Mouse (Mus musculus): ENCODE measurements around the gene Pdgfa. TPM values are rescaled to one million over a fixed set of nuclear protein-coding genes. Genes with fewer than 3 reads are reported as not detected.

Gene Pdgfa
- total and polyA plus RNA-seq, 2 experiments from 2014 or later: 53.8 to 67.7 TPM

GRCm38 (mm10) chr5:138934540-138934939 lies 62.6 kb downstream of the Pdgfa start:
- 60% methylated on average over 6 of the region's 6 CpGs for WGBS

GRCm38 (mm10) chr5:138932460-138933432 lies 64.4 kb downstream of the Pdgfa start:
- TF ChIP-seq CTCF (IDR thresholded peaks at IDR 0.05): no peak
- DNase-seq (ENCODE audit: low spot score) (no peak), ATAC-seq (ENCODE audit: low FRiP score) (no peak)
- Histone ChIP-seq H3K27me3 (ENCODE audit: insufficient read depth, low read length) (no peaks in the 10 kb centered on the region), H3K27ac (ENCODE audit: low read depth, low read length) (no peak overlapping the region), H3K4me3 (ENCODE audit: low read depth, low read length) (no peak overlapping the region), H3K36me3 (ENCODE audit: insufficient read depth, low read length) (no peaks in the 10 kb centered on the region), H3K9ac (replicated peaks; ENCODE audit: low read length, poor library complexity, severe bottlenecking) (no peak overlapping the region), H3K4me1 (ENCODE audit: insufficient read depth, low read length) (no peaks in the 10 kb centered on the region; the same call in 1 of the 2 replicates), H3K4me2 (ENCODE audit: low read depth, low read length, poor library complexity, severe bottlenecking) (no peak overlapping the region), H3K9me3 (ENCODE audit: low read length) (no peaks in the 10 kb centered on the region)
- 15% methylated on average over 18 of the region's 18 CpGs for WGBS

More at GRCm38 (mm10) chr5:138934540-138934939, 62.6 kb downstream of the Pdgfa start:
- ATAC-seq (ENCODE audit: low FRiP score) (no peak), DNase-seq (ENCODE audit: low spot score) (peak; percentile 46)
- Histone ChIP-seq H3K4me1 (ENCODE audit: insufficient read depth, low read length) (no peaks in the 10 kb centered on the region; the same call in 1 of the 2 replicates), H3K4me2 (ENCODE audit: low read depth, low read length, poor library complexity, severe bottlenecking) (no peak overlapping the region), H3K9me3 (ENCODE audit: low read length) (no peaks in the 10 kb centered on the region), H3K36me3 (ENCODE audit: insufficient read depth, low read length) (no peaks in the 10 kb centered on the region), H3K4me3 (ENCODE audit: low read depth, low read length) (no peak overlapping the region), H3K27me3 (ENCODE audit: insufficient read depth, low read length) (no peaks in the 10 kb centered on the region), H3K9ac (replicated peaks; ENCODE audit: low read length, poor library complexity, severe bottlenecking) (no peak overlapping the region), H3K27ac (ENCODE audit: low read depth, low read length) (no peak overlapping the region)
- no peak for TF ChIP-seq CTCF (IDR thresholded peaks at IDR 0.05)

GRCm38 (mm10) chr5:138931836-138932235 lies 65.3 kb downstream of the Pdgfa start:
- 18% methylated on average over 13 of the region's 13 CpGs for WGBS
- no peak for TF ChIP-seq CTCF (IDR thresholded peaks at IDR 0.05)
- Histone ChIP-seq H3K4me3 (ENCODE audit: low read depth, low read length) (no peak overlapping the region), H3K27me3 (ENCODE audit: insufficient read depth, low read length) (no peaks in the 10 kb centered on the region), H3K36me3 (ENCODE audit: insufficient read depth, low read length) (no peaks in the 10 kb centered on the region), H3K4me2 (ENCODE audit: low read depth, low read length, poor library complexity, severe bottlenecking) (0 out of 2 replicates have a peak overlapping the region, but pooled peaks have one; percentile 9), H3K9me3 (ENCODE audit: low read length) (no peaks in the 10 kb centered on the region), H3K9ac (replicated peaks; ENCODE audit: low read length, poor library complexity, severe bottlenecking) (no peak overlapping the region), H3K27ac (ENCODE audit: low read depth, low read length) (no peak overlapping the region), H3K4me1 (ENCODE audit: insufficient read depth, low read length) (no peaks in the 10 kb centered on the region; the same call in 1 of the 2 replicates)
- no peak for ATAC-seq (ENCODE audit: low FRiP score)
- DNase-seq (ENCODE audit: low spot score): no peak

- no peaks in the 10 kb centered on the region for H3K9me3 ChIP-seq (ENCODE audit: low read length)
Observed at GRCm38 (mm10) chr5:138929879-138930507, 67.2 kb downstream of the Pdgfa start.

More at GRCm38 (mm10) chr5:138929879-138930507, 67.2 kb downstream of the Pdgfa start:
- H3K36me3 ChIP-seq (ENCODE audit: insufficient read depth, low read length): no peaks in the 10 kb centered on the region
- no peak overlapping the region for H3K4me3 ChIP-seq (ENCODE audit: low read depth, low read length)
- no peaks in the 10 kb centered on the region; the same call in 1 of the 2 replicates for H3K4me1 ChIP-seq (ENCODE audit: insufficient read depth, low read length)
- WGBS: 60% methylated on average over 10 of the region's 10 CpGs
- ATAC-seq (ENCODE audit: low FRiP score) (no peak), DNase-seq (ENCODE audit: low spot score) (no peak)
- TF ChIP-seq CTCF (IDR thresholded peaks at IDR 0.05): no peak
- no peak overlapping the region for H3K9ac ChIP-seq (replicated peaks; ENCODE audit: low read length, poor library complexity, severe bottlenecking)
- no peak overlapping the region for H3K4me2 ChIP-seq (ENCODE audit: low read depth, low read length, poor library complexity, severe bottlenecking)
- no peak overlapping the region for H3K27ac ChIP-seq (ENCODE audit: low read depth, low read length)
- H3K27me3 ChIP-seq (ENCODE audit: insufficient read depth, low read length): no peaks in the 10 kb centered on the region

Other genes with a start within 250 kb of the Pdgfa start
- gene Fam20c, start 242.9 kb downstream of the Pdgfa start, total RNA-seq (2014; rRNA removed): 85.7 and 106 TPM in 2 replicates
- 51.6 and 52.7 TPM in 2 replicates for gene Fam20c, start 242.9 kb downstream of the Pdgfa start, polyA plus RNA-seq (2015; fragmentation: Nextera tagmentation; extraction: Ambion mirVana)
- gene Gm5294, start 177.3 kb downstream of the Pdgfa start, total RNA-seq (2014; rRNA removed): not detected in 2 replicates
- gene Gm5294, start 177.3 kb downstream of the Pdgfa start, polyA plus RNA-seq (2015; fragmentation: Nextera tagmentation; extraction: Ambion mirVana): 0.25 TPM in 1 of 2 replicates, not detected in the other
- gene Prkar1b, start 152.6 kb upstream of the Pdgfa start, total RNA-seq (2014; rRNA removed): 312 and 397 TPM in 2 replicates
- gene Prkar1b, start 152.6 kb upstream of the Pdgfa start, polyA plus RNA-seq (2015; fragmentation: Nextera tagmentation; extraction: Ambion mirVana): 415 and 445 TPM in 2 replicates
- gene Dnaaf5, start 152.9 kb upstream of the Pdgfa start, total RNA-seq (2014; rRNA removed): 11.6 and 14.0 TPM in 2 replicates
- gene Dnaaf5, start 152.9 kb upstream of the Pdgfa start, polyA plus RNA-seq (2015; fragmentation: Nextera tagmentation; extraction: Ambion mirVana): 1.9 and 2.9 TPM in 2 replicates
- gene Sun1, start 203.3 kb upstream of the Pdgfa start, total RNA-seq (2014; rRNA removed): 63.6 and 75.0 TPM in 2 replicates
- 32.1 and 35.3 TPM in 2 replicates for gene Sun1, start 203.3 kb upstream of the Pdgfa start, polyA plus RNA-seq (2015; fragmentation: Nextera tagmentation; extraction: Ambion mirVana)